Mouse (Mus musculus) hindbrain, embryonic 15.5 days (tissue): Measurements from ENCODE around the gene Psmg4. TPM values are rescaled to one million over a fixed set of nuclear protein-coding genes. Genes with fewer than 3 reads are reported as not detected.

Experiments
- ATAC-seq: fragments of 200-750 bp; cut with Nextera tagmentation; 2 replicates; pipeline ENCODE4 v1.8.0; 2017; ENCODE audit warnings: low read depth, moderate number of reproducible peaks, moderate TSS enrichment; ENCODE audit not compliant: low FRiP score
- H3K27ac ChIP-seq: fragments of 300-500 bp; sonication (generic); replicated peaks from 2 replicates; pipeline ENCODE4 v1.5.1; 2015; ENCODE audit warnings: mild to moderate bottlenecking, inconsistent platforms
- H3K27me3 ChIP-seq: fragments of 300-500 bp; sonication (generic); 2 replicates; pipeline ENCODE4 v1.6.1; 2015; ENCODE audit warnings: control low read depth, inconsistent platforms
- H3K36me3 ChIP-seq: fragments of 300-500 bp; sonication (generic); 2 replicates; pipeline ENCODE4 v1.6.1; 2015; ENCODE audit warnings: control low read depth, inconsistent platforms
- H3K4me1 ChIP-seq: fragments of 300-500 bp; sonication (generic); replicated peaks from 2 replicates; pipeline ENCODE4 v1.6.1; 2015; ENCODE audit warnings: control low read depth, inconsistent platforms
- H3K4me2 ChIP-seq: fragments of 300-500 bp; sonication (generic); 2 replicates; pipeline ENCODE4 v1.6.1; 2015; ENCODE audit warnings: moderate library complexity, mild to moderate bottlenecking, inconsistent platforms
- H3K4me3 ChIP-seq: fragments of 300-500 bp; sonication (generic); 2 replicates; pipeline ENCODE4 v1.5.1; 2015; ENCODE audit warnings: mild to moderate bottlenecking, inconsistent platforms
- H3K9ac ChIP-seq: fragments of 300-500 bp; sonication (generic); 2 replicates; pipeline ENCODE4 v1.6.1; 2015; ENCODE audit warnings: inconsistent platforms
- H3K9me3 ChIP-seq: fragments of 300-500 bp; sonication (generic); 2 replicates; pipeline ENCODE4 v1.6.1; 2016; ENCODE audit warnings: control low read depth, inconsistent platforms
- WGBS: fragments of 180-500 bp; shearing (Covaris S2); methylation state at CpG from one replicate; pipeline ENCODE4 v1.1.7; 2015; 5-methylcytosine and 5-hydroxymethylcytosine counted together
- polyA plus RNA-seq: library from polyadenylated mRNA; unstranded; fragments of >200 nt; fragmentation: Nextera tagmentation; extraction: Ambion mirVana; gene quantifications from 2 replicates; pipeline ENCODE4 v1.2.1, GENCODE M21; 2015

The Psmg4 gene
- polyA plus RNA-seq, 1 experiment from 2014 or later = 78.1 TPM

DNA sequence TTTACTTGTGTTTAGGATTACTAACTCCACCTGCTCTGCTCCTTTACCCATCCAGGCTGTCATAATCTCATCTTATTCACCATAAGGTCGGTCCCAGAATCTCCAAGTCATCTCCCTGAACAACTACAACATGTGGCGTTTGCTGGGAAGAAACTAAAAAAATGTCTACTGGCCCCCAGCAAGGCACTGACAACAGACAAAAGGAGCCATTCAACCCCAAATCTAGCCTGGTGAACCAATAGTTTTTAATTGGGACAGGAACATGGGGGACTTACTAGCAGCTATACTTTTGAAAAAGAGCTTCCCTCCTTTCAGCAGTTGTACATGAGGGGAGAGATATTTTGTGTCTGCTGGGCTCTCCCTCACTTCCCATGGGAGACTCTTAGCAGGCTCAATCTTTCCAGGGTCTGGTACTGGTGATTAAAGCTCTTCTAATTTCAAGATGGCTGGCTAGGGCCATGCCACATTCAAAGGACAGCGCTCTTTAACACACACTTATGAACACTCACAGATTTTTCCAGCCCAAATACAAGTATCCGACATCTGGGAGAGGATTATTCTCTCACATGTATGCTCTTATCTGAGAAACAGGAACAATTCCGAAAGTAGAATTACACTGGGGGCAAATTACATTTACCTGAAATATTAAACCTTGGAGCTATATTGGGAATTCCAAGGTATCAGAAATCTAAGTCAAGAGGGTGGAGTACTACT is 13.1 kb upstream of the Psmg4 start:
- Histone ChIP-seq H3K36me3 (no peaks in the 10 kb centered on the region), H3K4me2 (peak overlapping the region; percentile 61), H3K4me3 (peak overlapping the region; percentile 41), H3K27me3 (no peaks in the 10 kb centered on the region), H3K9me3 (no peaks in the 10 kb centered on the region), H3K9ac (peak overlapping the region; percentile 46), H3K27ac (peak overlapping the region; percentile 98), H3K4me1 (peaks cover 42% of the 10 kb centered on the region)
- WGBS = 39% methylated on average over 5 of the region's 5 CpGs
- no peak for ATAC-seq

GRCm38 (mm10) chr13:34150271-34151027 is 12.3 kb upstream of the Psmg4 start:
- 7% methylated on average over 19 of the region's 19 CpGs for WGBS
- ATAC-seq = peak; percentile 2; the same call in 1 of the 2 replicates
- H3K4me2 ChIP-seq = peak overlapping the region; percentile 61
- H3K9ac ChIP-seq = peak overlapping the region; percentile 46
- H3K9me3 ChIP-seq = no peaks in the 10 kb centered on the region
- H3K36me3 ChIP-seq = no peaks in the 10 kb centered on the region
- peak overlapping the region; percentile 98 for H3K27ac ChIP-seq
- peak overlapping the region; percentile 41 for H3K4me3 ChIP-seq
- no peaks in the 10 kb centered on the region for H3K27me3 ChIP-seq
- H3K4me1 ChIP-seq = peaks cover 44% of the 10 kb centered on the region

DNA sequence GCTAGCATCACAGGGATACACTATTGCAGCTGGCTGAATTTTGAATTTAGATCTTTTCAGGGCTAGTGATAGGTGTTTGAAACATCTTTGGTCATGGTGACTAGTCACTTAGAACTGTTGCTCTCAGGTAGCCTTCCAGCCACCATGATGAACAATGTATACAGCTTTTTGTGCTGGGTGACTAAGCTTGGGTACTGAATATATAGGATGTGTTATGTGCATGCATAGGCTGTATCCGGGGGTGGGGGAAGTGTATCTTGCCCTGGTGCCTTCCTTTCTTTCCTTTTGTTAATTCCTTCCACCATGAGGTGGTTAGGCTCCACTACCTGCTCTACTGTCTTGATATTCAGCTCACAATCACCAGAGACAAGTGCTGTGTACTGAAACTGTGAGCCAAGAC is 11.3 kb upstream of the Psmg4 start:
- 95% methylated on average over 1 of the region's 1 CpGs for WGBS
- no peak for ATAC-seq
- no peak overlapping the region for H3K4me3 ChIP-seq
- no peak overlapping the region for H3K4me2 ChIP-seq
- peak overlapping the region; percentile 98; the same call in 1 of the 2 replicates for H3K27ac ChIP-seq
- peaks cover 49% of the 10 kb centered on the region for H3K4me1 ChIP-seq
- no peaks in the 10 kb centered on the region for H3K36me3 ChIP-seq
- H3K27me3 ChIP-seq = no peaks in the 10 kb centered on the region
- H3K9me3 ChIP-seq = no peaks in the 10 kb centered on the region
- H3K9ac ChIP-seq = no peak overlapping the region

- Histone ChIP-seq H3K9me3 (no peaks in the 10 kb centered on the region), H3K4me3 (no peak overlapping the region), H3K36me3 (no peaks in the 10 kb centered on the region), H3K4me2 (no peak overlapping the region), H3K27me3 (no peaks in the 10 kb centered on the region), H3K27ac (no peak overlapping the region), H3K4me1 (peaks cover 46% of the 10 kb centered on the region), H3K9ac (no peak overlapping the region)
- WGBS = 77% methylated on average over 7 of the region's 7 CpGs
- no peak for ATAC-seq
Measured at GRCm38 (mm10) chr13:34152695-34153094, 10.1 kb upstream of the Psmg4 start.

GRCm38 (mm10) chr13:34153254-34154011 is 9.3 kb upstream of the Psmg4 start:
- no peak overlapping the region for H3K4me3 ChIP-seq
- no peak for ATAC-seq
- 58% methylated on average over 4 of the region's 5 CpGs for WGBS
- no peak overlapping the region for H3K9ac ChIP-seq
- no peaks in the 10 kb centered on the region for H3K27me3 ChIP-seq
- peaks cover 39% of the 10 kb centered on the region for H3K4me1 ChIP-seq
- peak overlapping the region; percentile 83 for H3K27ac ChIP-seq
- H3K9me3 ChIP-seq = no peaks in the 10 kb centered on the region
- peak overlapping the region; percentile 49; the same call in 1 of the 2 replicates for H3K4me2 ChIP-seq
- no peaks in the 10 kb centered on the region for H3K36me3 ChIP-seq

GRCm38 (mm10) chr13:34154217-34154930 is 8.4 kb upstream of the Psmg4 start:
- Histone ChIP-seq H3K9ac (peak overlapping the region; percentile 21; the same call in 1 of the 2 replicates), H3K9me3 (no peaks in the 10 kb centered on the region), H3K27me3 (no peaks in the 10 kb centered on the region), H3K4me1 (peaks cover 37% of the 10 kb centered on the region), H3K36me3 (no peaks in the 10 kb centered on the region), H3K27ac (peak overlapping the region; percentile 83), H3K4me3 (peak overlapping the region; percentile 25), H3K4me2 (peak overlapping the region; percentile 49)
- 39% methylated on average over 13 of the region's 13 CpGs for WGBS
- peak; percentile 27; the same call in 1 of the 2 replicates for ATAC-seq

DNA sequence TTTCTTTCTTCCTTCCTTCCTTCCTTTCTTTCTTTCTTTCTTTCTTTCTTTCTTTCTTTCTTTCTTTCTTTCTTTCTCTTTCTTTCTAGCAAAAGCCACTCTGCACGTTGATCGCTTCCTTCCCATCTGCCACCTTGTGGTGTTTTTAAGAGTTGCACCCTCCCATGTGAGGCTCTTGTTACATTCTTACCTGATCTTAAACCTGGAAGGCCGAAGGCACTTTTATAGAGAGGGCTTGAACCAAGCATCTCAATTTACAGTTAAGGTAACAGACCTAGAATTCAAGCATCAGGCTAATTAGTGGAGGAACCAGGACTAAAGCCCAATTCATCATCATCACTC is 7.9 kb upstream of the Psmg4 start:
- Histone ChIP-seq H3K4me3 (peak overlapping the region; percentile 25), H3K9ac (peak overlapping the region; percentile 21; the same call in 1 of the 2 replicates), H3K4me2 (peak overlapping the region; percentile 49), H3K27ac (peak overlapping the region; percentile 83), H3K4me1 (peaks cover 32% of the 10 kb centered on the region), H3K9me3 (no peaks in the 10 kb centered on the region), H3K36me3 (no peaks in the 10 kb centered on the region), H3K27me3 (no peaks in the 10 kb centered on the region)
- WGBS = 28% methylated on average over 3 of the region's 3 CpGs
- no peak for ATAC-seq

DNA sequence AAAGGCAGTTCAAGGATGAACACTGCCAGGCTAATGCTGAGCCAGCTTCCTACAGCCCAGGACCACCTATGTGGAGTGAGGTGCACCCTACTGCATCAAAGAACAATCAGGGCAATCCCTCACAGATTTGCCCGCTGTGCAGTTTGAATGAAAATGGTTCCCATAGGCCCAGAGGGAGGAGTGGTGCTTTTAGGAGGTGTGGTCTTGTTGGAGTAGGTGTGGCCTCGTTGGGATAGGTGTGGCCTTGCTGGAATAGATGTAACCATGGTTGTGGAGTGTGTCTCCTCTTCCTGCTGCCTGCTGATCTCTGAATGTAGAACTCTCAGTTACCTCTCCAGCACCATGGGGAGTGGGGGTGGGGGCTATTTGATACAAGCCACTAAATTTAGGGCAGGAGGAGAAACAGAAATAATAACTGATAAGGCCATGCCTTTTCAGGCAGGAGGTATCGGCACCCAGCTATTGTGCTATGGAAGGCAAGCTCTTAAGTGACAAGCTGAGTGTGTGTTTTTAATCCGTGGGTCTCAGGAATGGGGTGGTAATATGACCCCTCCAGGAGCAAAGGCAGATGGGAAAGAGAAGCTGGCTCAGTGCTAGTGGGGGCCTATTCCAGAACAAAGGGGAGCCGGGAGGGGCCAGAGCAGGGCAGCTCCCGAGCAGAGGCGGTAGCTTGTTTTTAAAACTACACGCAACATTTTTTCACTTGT is 6.5 kb upstream of the Psmg4 start:
- peaks cover 21% of the 10 kb centered on the region for H3K4me1 ChIP-seq
- H3K9me3 ChIP-seq = no peaks in the 10 kb centered on the region
- ATAC-seq = no peak
- H3K9ac ChIP-seq = no peak overlapping the region
- H3K27ac ChIP-seq = peak overlapping the region; percentile 67
- H3K27me3 ChIP-seq = no peaks in the 10 kb centered on the region
- H3K4me3 ChIP-seq = no peak overlapping the region
- no peak overlapping the region for H3K4me2 ChIP-seq
- H3K36me3 ChIP-seq = no peaks in the 10 kb centered on the region
- WGBS = 58% methylated on average over 8 of the region's 8 CpGs

DNA sequence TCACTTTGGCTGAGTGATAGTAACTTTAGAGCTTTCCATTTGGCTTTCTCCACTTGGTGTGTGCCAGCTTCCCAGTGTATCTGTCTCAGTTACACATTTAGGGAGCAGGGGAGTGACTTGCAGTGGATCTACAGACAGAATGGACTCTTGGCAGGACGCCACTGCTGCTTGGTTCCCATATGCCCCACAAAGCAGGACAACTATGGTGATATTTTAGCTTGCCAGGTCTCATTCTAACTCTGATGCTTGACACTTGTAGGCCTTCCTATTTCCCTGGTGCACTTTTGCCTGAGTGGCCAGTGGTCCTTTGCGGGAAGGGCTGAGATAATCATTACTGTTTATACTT is 6.0 kb upstream of the Psmg4 start:
- 67% methylated on average over 2 of the region's 2 CpGs for WGBS
- peaks cover 22% of the 10 kb centered on the region for H3K4me1 ChIP-seq
- no peaks in the 10 kb centered on the region for H3K9me3 ChIP-seq
- peak overlapping the region; percentile 67 for H3K27ac ChIP-seq
- no peak overlapping the region for H3K4me3 ChIP-seq
- no peak for ATAC-seq
- no peaks in the 10 kb centered on the region for H3K27me3 ChIP-seq
- no peak overlapping the region for H3K9ac ChIP-seq
- H3K4me2 ChIP-seq = no peak overlapping the region
- no peaks in the 10 kb centered on the region for H3K36me3 ChIP-seq

GRCm38 (mm10) chr13:34157596-34158157 is 5.1 kb upstream of the Psmg4 start:
- no peak for ATAC-seq
- no peak overlapping the region for H3K4me2 ChIP-seq
- 89% methylated on average over 3 of the region's 3 CpGs for WGBS
- peaks cover 30% of the 10 kb centered on the region for H3K4me1 ChIP-seq
- no peaks in the 10 kb centered on the region for H3K27me3 ChIP-seq
- H3K4me3 ChIP-seq = no peak overlapping the region
- H3K36me3 ChIP-seq = no peaks in the 10 kb centered on the region
- H3K9ac ChIP-seq = no peak overlapping the region
- no peak overlapping the region for H3K27ac ChIP-seq
- no peaks in the 10 kb centered on the region for H3K9me3 ChIP-seq

DNA sequence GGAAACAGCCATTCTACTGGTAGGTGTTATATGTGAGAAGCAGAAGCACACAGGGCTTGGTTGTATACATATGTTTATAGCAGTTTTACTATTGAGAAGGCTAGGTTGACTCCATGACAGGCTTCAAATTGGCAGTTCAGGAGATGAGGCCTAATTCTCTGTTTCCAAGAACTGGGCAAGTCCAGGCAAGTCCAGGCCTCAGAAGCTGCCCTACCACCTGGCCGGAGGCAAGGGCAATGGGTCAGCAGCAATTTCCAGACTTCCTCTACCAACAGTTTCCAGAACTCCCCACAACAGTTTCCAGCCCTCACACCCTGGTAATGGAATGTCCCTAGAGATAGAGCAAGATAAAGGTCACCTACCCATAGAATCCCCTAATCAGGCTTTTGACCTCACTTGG is 2.8 kb upstream of the Psmg4 start:
- no peak overlapping the region for H3K9ac ChIP-seq
- H3K4me3 ChIP-seq = no peak overlapping the region
- 100% methylated on average over 1 of the region's 1 CpGs for WGBS
- H3K4me2 ChIP-seq = no peak overlapping the region
- peaks cover 26% of the 10 kb centered on the region for H3K4me1 ChIP-seq
- no peaks in the 10 kb centered on the region for H3K27me3 ChIP-seq
- no peak overlapping the region for H3K27ac ChIP-seq
- no peaks in the 10 kb centered on the region for H3K9me3 ChIP-seq
- ATAC-seq = no peak
- H3K36me3 ChIP-seq = no peaks in the 10 kb centered on the region
